Mouse (Mus musculus): Measurements from ENCODE around the gene Taar8b. TPM values are rescaled to one million over a fixed set of nuclear protein-coding genes. Genes with fewer than 3 reads are reported as not detected.
"Not testable (repeated sequence)": the region's sequence is repeated elsewhere in the genome, so short reads cannot be mapped to it uniquely, and the experiment has no call there.

The Taar8b gene
- polyA plus RNA-seq, 1 experiment: not detected

DNA sequence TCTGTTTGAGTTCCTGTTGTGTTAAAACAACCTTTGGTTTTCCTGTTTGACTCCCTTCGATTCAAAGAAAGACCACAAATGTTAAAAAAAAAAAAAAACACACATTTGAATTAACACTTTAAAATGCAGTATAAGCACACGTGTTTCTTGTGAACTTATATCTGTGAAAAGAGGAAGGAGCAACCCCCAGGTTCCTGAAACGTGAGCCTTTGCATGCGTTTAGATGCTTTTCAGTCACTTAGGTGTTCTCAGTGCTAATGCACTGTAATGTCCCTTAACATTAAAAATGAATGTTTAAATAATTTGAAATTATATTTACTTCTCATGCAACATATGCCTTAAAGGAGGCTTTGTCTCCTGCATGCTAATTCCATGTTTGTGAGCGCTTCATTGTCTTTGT is 15.7 kb upstream of the Taar8b start:
- TF ChIP-seq CTCF (IDR thresholded peaks at IDR 0.05; ENCODE audit: extremely low read depth, insufficient read depth, low read length): no peak
- no peak for TF ChIP-seq POLR2A (IDR thresholded peaks at IDR 0.05; ENCODE audit: extremely low read depth, insufficient read depth, low read length)
- H3K27ac ChIP-seq (ENCODE audit: insufficient read depth, low read length): no peak overlapping the region
- no peaks in the 10 kb centered on the region for H3K4me1 ChIP-seq (ENCODE audit: control insufficient read depth, insufficient read depth, low read length)
- no peak overlapping the region for H3K4me3 ChIP-seq (ENCODE audit: insufficient read depth, low read length)

GRCm38 (mm10) chr10:24103299-24103698 is 11.2 kb upstream of the Taar8b start:
- not testable (repeated sequence) for H3K27ac ChIP-seq (ENCODE audit: insufficient read depth, low read length); H3K4me1 ChIP-seq (ENCODE audit: control insufficient read depth, insufficient read depth, low read length)

GRCm38 (mm10) chr10:24101812-24102211 is 9.7 kb upstream of the Taar8b start, which contains the start of gene Taar8c:
Gene Taar8c (minus strand): TSS chr10:24101912.
- not testable (repeated sequence) for H3K4me3 ChIP-seq (ENCODE audit: insufficient read depth, low read length); H3K27ac ChIP-seq (ENCODE audit: insufficient read depth, low read length); H3K4me1 ChIP-seq (ENCODE audit: control insufficient read depth, insufficient read depth, low read length)

More at GRCm38 (mm10) chr10:24103299-24103698, 11.2 kb upstream of the Taar8b start:
- not testable (repeated sequence) for H3K4me3 ChIP-seq (ENCODE audit: insufficient read depth, low read length)

- not testable (repeated sequence) for H3K27ac ChIP-seq (ENCODE audit: insufficient read depth, low read length); H3K4me3 ChIP-seq (ENCODE audit: insufficient read depth, low read length)
Measured at GRCm38 (mm10) chr10:24097010-24097409, 4.9 kb upstream of the Taar8b start.

GRCm38 (mm10) chr10:24087168-24087567 is 4.9 kb downstream of the Taar8b start:
- H3K27ac ChIP-seq (ENCODE audit: insufficient read depth, low read length): no peak overlapping the region
- TF ChIP-seq CTCF (IDR thresholded peaks at IDR 0.05; ENCODE audit: extremely low read depth, insufficient read depth, low read length): no peak
- TF ChIP-seq POLR2A (IDR thresholded peaks at IDR 0.05; ENCODE audit: extremely low read depth, insufficient read depth, low read length): no peak
- no peaks in the 10 kb centered on the region for H3K4me1 ChIP-seq (ENCODE audit: control insufficient read depth, insufficient read depth, low read length)
- no peak overlapping the region for H3K4me3 ChIP-seq (ENCODE audit: insufficient read depth, low read length)

More at GRCm38 (mm10) chr10:24097010-24097409, 4.9 kb upstream of the Taar8b start:
- H3K4me1 ChIP-seq (ENCODE audit: control insufficient read depth, insufficient read depth, low read length): not testable (repeated sequence)

DNA sequence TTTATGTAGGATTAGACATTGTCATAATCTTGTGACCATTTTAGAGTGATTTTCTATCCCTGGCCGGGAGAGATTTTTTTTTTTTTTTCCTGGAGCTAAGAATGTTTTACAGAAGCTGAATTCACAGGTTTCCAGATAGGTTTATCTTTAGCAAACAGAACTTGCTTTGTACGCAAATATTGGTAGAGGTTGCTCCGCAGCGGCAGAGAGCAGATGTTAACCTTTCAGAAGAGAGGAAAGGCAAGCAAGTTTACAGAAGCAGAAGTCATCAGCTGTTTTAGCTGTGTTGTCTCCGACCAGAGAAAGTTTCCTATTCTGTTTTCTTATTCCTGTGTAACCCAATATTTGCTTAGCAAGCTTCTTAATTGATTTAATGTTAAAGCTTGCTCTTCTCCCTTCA is 5.5 kb downstream of the Taar8b start:
- Histone ChIP-seq H3K27ac (ENCODE audit: insufficient read depth, low read length) (no peak overlapping the region), H3K4me3 (ENCODE audit: insufficient read depth, low read length) (no peak overlapping the region), H3K4me1 (ENCODE audit: control insufficient read depth, insufficient read depth, low read length) (no peaks in the 10 kb centered on the region)
- no peak for TF ChIP-seq CTCF (IDR thresholded peaks at IDR 0.05; ENCODE audit: extremely low read depth, insufficient read depth, low read length)
- no peak for TF ChIP-seq POLR2A (IDR thresholded peaks at IDR 0.05; ENCODE audit: extremely low read depth, insufficient read depth, low read length)

DNA sequence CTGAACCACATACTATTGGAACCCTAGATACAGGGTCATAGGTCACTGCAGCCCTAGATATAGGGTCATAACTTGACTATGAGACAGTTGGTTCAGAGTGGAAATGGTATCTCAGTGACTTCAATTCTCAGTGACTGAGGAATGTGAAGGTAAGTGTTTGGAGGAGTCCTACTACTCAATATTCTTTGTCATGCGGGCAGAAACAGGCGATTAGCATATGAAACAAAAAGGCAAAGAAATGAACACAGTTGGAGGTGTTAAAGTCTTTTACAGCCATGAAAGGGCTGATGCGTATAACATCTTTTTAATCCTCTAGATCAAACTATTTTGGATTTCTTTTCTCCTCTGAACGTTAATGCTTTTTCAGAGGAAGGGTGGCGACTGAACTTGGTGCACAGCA is 6.2 kb downstream of the Taar8b start:
- no peak for TF ChIP-seq CTCF (IDR thresholded peaks at IDR 0.05; ENCODE audit: extremely low read depth, insufficient read depth, low read length)
- Histone ChIP-seq H3K4me3 (ENCODE audit: insufficient read depth, low read length) (no peak overlapping the region), H3K4me1 (ENCODE audit: control insufficient read depth, insufficient read depth, low read length) (no peaks in the 10 kb centered on the region), H3K27ac (ENCODE audit: insufficient read depth, low read length) (no peak overlapping the region)

GRCm38 (mm10) chr10:24080166-24080565 is 11.9 kb downstream of the Taar8b start:
- no peak overlapping the region for H3K4me3 ChIP-seq (ENCODE audit: insufficient read depth, low read length)
- no peak overlapping the region for H3K27ac ChIP-seq (ENCODE audit: insufficient read depth, low read length)
- H3K4me1 ChIP-seq (ENCODE audit: control insufficient read depth, insufficient read depth, low read length): no peaks in the 10 kb centered on the region
- TF ChIP-seq CTCF (IDR thresholded peaks at IDR 0.05; ENCODE audit: extremely low read depth, insufficient read depth, low read length) (peak; percentile 78), POLR2A (IDR thresholded peaks at IDR 0.05; ENCODE audit: extremely low read depth, insufficient read depth, low read length) (no peak)

DNA sequence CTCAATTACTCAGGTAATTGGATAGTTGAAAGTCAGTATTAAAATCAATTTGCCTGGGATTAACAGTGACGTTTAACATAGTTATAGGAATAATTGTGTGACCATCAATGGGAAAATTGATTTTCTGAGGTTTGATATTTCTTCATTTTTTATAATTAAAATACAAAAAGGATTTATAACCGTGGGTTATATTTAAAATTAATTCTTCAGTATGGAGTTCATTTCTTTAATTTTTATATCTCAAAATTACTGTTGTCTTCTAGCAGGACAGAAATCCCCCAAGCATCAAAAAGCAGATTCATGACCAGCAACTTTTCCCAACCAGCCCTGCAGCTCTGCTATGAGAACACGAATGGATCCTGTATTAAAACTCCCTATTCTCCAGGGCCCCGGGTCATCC is 15.9 kb downstream of the Taar8b start, which contains the start of gene Taar8a:
Gene Taar8a (plus strand): TSS at position 301 of the 400 bp plus-strand sequence.
- H3K4me1 ChIP-seq (ENCODE audit: control insufficient read depth, insufficient read depth, low read length): not testable (repeated sequence)

GRCm38 (mm10) chr10:24074751-24075150 is 17.3 kb downstream of the Taar8b start:
- H3K4me1 ChIP-seq (ENCODE audit: control insufficient read depth, insufficient read depth, low read length); H3K27ac ChIP-seq (ENCODE audit: insufficient read depth, low read length); H3K4me3 ChIP-seq (ENCODE audit: insufficient read depth, low read length): not testable (repeated sequence)

More for the DNA sequence above, 15.9 kb downstream of the Taar8b start, which contains the start of gene Taar8a:
- not testable (repeated sequence) for H3K4me3 ChIP-seq (ENCODE audit: insufficient read depth, low read length); H3K27ac ChIP-seq (ENCODE audit: insufficient read depth, low read length)

DNA sequence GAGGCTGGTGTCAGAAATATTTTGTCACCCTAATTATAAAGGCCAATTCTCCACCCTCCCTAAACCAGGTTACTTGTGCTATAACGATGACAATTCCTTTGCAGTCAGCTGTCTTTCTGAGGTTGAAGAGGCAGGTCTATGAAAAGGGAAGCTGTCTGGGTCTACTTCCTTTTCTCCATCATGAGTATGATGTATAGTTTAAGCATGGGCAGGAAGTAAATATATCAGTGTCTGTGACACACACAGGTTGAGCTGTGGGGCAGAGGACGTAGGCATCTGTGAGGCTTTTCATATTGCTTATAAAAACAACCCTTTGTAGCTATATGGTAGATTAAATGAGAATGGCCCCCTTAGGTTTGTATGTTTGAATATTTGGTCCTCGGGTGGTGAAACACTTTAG is 33.1 kb downstream of the Taar8b start:
- TF ChIP-seq POLR2A (IDR thresholded peaks at IDR 0.05; ENCODE audit: extremely low read depth, insufficient read depth, low read length) (no peak), CTCF (IDR thresholded peaks at IDR 0.05; ENCODE audit: extremely low read depth, insufficient read depth, low read length) (no peak)
- H3K4me1 ChIP-seq (ENCODE audit: control insufficient read depth, insufficient read depth, low read length): no peaks in the 10 kb centered on the region
- H3K4me3 ChIP-seq (ENCODE audit: insufficient read depth, low read length): no peak overlapping the region
- H3K27ac ChIP-seq (ENCODE audit: insufficient read depth, low read length): no peak overlapping the region
